Mouse (Mus musculus) lung, adult 2 months (tissue): ENCODE data around the gene Sel1l2.

Source experiments
- CTCF ChIP-seq: fragments of 200-500 bp; IDR thresholded peaks from 2 replicates; pipeline ENCODE4 v1.5.1; 2011; ENCODE audit warnings: mild to moderate bottlenecking, low read length, control low read depth; ENCODE audit not compliant: insufficient read depth
- POLR2A ChIP-seq: fragments of 200-500 bp; IDR thresholded peaks from 2 replicates; pipeline ENCODE4 v1.6.1; 2011; ENCODE audit warnings: low read depth, mild to moderate bottlenecking, control low read depth, low read length, borderline replicate concordance; ENCODE audit errors: extremely low read depth

DNA sequence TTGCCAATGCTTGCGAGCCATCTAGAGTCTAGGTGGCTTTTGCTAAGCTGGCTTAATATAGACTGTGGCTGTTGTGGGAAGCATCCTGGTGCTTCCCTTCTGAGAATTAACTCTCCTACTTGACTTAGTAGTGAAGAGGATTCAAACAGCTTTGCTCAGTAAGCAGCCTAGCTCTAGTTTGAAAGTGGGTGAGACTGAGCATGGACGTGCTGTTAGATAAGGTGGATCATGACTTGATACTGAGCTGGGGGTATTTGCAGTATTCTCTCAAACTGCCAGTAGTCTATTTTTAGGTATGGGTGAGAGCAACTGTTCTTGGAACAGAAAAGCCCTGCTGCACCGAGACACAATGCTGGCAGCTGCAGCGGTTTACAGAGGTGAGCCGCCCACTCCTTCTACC, 186.9 kb downstream of the Sel1l2 start:
- TF ChIP-seq CTCF = no peak
- no peak for TF ChIP-seq POLR2A
